Mouse (Mus musculus): ENCODE measurements around the gene Csmd2.

DNA sequence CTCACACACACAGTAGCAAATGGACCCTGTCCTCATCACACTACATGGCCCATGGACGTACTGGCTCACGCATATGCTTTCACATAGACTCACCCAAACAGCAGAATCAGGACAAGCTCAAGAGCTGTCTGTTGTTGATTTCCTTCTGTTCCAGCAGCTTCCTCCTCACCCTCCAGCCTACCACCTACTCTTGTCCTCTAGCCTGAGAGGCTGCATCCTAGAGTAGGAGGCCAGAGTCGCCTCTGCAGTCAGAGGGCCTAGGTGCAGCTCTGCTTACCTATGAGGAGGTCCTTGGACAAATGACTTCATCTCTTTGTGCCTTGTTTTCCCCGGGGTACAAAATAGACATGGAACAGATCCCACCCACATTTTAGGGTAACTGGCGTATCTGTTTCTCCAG lies 403.8 kb downstream of the Csmd2 start:
- no peak for TF ChIP-seq CTCF (IDR thresholded peaks at IDR 0.05)
- no peak for TF ChIP-seq EP300 (IDR thresholded peaks at IDR 0.05)
